Mouse (Mus musculus): ENCODE data around the gene Gm20388.

Gene Gm20388

GRCm38 (mm10) chr8:124304141-124304540 lies 4393.5 kb downstream of the Gm20388 start:
- no peak for DNase-seq

- no peak for DNase-seq
Observed at GRCm38 (mm10) chr8:124306574-124306973, 4395.9 kb downstream of the Gm20388 start.

GRCm38 (mm10) chr8:124307700-124308099 lies 4397.1 kb downstream of the Gm20388 start:
- no peak for DNase-seq

- DNase-seq, result peak; percentile 12 to 13
Observed at GRCm38 (mm10) chr8:124310509-124310908, 4399.9 kb downstream of the Gm20388 start.

- peak in 1 of 2 experiments; percentile 13 for DNase-seq
Observed at GRCm38 (mm10) chr8:124311111-124311510, 4400.5 kb downstream of the Gm20388 start.

GRCm38 (mm10) chr8:124311723-124312122 lies 4401.1 kb downstream of the Gm20388 start:
- DNase-seq, result no peak

- no peak for DNase-seq
Observed at GRCm38 (mm10) chr8:124312228-124312627, 4401.6 kb downstream of the Gm20388 start.

- no peak for DNase-seq
Observed at GRCm38 (mm10) chr8:124314803-124315202, 4404.2 kb downstream of the Gm20388 start.

- peak; percentile 37 to 39 for DNase-seq
Observed at GRCm38 (mm10) chr8:124316466-124317136, 4406.0 kb downstream of the Gm20388 start.

- no peak for DNase-seq
Observed at GRCm38 (mm10) chr8:124317191-124317682, 4406.6 kb downstream of the Gm20388 start.

GRCm38 (mm10) chr8:124317821-124318220 lies 4407.2 kb downstream of the Gm20388 start:
- no peak for DNase-seq

- DNase-seq, result no peak
Observed at GRCm38 (mm10) chr8:124318612-124319315, 4408.1 kb downstream of the Gm20388 start.

- DNase-seq, result no peak
Observed at GRCm38 (mm10) chr8:124319316-124319652, 4408.6 kb downstream of the Gm20388 start.

GRCm38 (mm10) chr8:124321227-124321840 lies 4410.7 kb downstream of the Gm20388 start:
- DNase-seq, result no peak

- DNase-seq, result no peak
Observed at GRCm38 (mm10) chr8:124323356-124323755, 4412.7 kb downstream of the Gm20388 start.

GRCm38 (mm10) chr8:124328259-124328658 lies 4417.6 kb downstream of the Gm20388 start:
- no peak for DNase-seq

- DNase-seq, result no peak
Observed at GRCm38 (mm10) chr8:124329690-124330089, 4419.0 kb downstream of the Gm20388 start.

GRCm38 (mm10) chr8:124330433-124330832 lies 4419.8 kb downstream of the Gm20388 start:
- no peak for DNase-seq

- DNase-seq, result no peak
Observed at GRCm38 (mm10) chr8:124331094-124331493, 4420.5 kb downstream of the Gm20388 start.

GRCm38 (mm10) chr8:124331706-124332105 lies 4421.1 kb downstream of the Gm20388 start:
- no peak for DNase-seq

GRCm38 (mm10) chr8:124336302-124336701 lies 4425.7 kb downstream of the Gm20388 start:
- DNase-seq, result no peak

- DNase-seq, result no peak
Observed at GRCm38 (mm10) chr8:124339742-124340141, 4429.1 kb downstream of the Gm20388 start.

GRCm38 (mm10) chr8:124340360-124341068 lies 4429.9 kb downstream of the Gm20388 start:
- no peak for DNase-seq

Data from kidney, adult 8-10 months (tissue).